Mouse (Mus musculus) thymus, adult 2 months (tissue): ENCODE data around the gene Pld4.

ENCODE experiments used
- CTCF ChIP-seq: fragments of 200-500 bp; IDR thresholded peaks from 2 replicates; pipeline ENCODE4 v1.5.1; 2012; ENCODE audit warnings: mild to moderate bottlenecking, control low read depth, low read length, moderate library complexity, borderline replicate concordance; ENCODE audit not compliant: control insufficient read depth, poor library complexity, insufficient read depth; ENCODE audit errors: extremely low read depth
- POLR2A ChIP-seq: fragments of 200-500 bp; IDR thresholded peaks from 2 replicates; pipeline ENCODE4 v1.6.1; 2012; ENCODE audit warnings: mild to moderate bottlenecking, low read length, control low read depth, moderate library complexity; ENCODE audit not compliant: control insufficient read depth, poor library complexity, insufficient read depth; ENCODE audit errors: extremely low read depth

DNA sequence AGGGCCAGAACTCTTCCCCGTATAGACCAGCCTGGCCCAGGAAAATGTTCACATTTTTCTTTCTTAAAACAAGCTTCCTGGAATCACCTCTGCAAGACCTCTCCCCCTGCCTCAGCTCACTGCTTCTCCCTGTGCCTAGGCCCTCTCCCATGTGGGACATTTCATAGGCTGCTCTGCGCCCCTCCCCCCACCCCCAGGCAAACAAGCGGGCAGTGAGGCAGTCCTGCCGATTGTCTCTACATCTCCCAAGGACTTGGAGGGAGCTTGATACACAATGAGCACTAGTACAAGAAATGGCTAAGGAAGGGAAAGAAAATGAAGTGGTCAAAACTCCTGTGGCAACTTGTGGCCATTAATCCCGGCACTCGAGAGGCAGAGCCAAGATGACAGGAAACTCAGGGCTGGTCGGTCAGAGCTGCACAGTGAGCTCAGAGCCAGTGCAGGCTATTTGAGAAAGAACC is 33.9 kb downstream of the Pld4 start:
- TF ChIP-seq POLR2A (no peak), CTCF (no peak)
